Mouse (Mus musculus): Measurements from ENCODE around the gene Lrpap1. TPM values are rescaled to one million over a fixed set of nuclear protein-coding genes. Genes with fewer than 3 reads are reported as not detected.

Lrpap1 gene
- total and polyA plus RNA-seq, 3 experiments: 22.9 to 43.7 (median 39.6) TPM

DNA sequence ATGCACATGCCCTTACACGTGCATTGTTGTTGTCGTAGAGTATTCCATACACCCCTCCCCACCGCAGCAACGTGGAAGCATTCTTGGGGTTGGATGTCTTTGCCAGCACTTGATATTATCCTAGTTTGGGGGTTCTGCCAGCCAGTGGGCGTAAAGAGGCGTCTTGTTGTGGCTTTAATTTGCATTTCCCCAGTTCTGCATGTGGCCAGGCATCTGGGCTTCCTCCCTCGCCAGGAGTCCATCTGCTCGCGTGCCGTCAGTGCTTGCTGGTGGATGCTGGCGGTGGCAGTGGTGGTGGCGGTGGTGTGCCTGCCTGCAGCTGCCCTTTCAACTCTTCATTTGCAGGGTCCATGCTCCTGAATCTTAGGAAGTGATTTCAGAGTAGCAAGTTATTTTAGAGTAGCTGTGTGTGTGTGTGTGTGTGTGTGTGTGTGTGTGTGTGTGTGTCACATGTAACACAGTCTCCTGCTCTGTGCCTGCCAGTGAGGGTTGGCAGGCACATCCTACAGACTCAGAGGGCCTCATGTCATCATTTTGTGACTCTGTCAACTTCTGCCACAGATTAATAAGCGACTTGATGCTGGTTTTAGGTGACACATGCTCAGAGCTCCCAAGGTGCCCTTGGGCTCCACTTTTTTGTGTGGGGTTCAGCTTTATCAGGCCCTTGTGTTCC, 32.1 kb upstream of the Lrpap1 start:
- dilution Hi-C loops (cut with MboI; ENCODE audit: extremely low pct_ligation_motif_present, extremely low pct_unique_long_range_greater_than_20kb, low sequenced_read_pairs) (no loop called here), in situ Hi-C loops (cut with MboI; ENCODE audit: low pct_ligation_motif_present, low pct_unique_long_range_greater_than_20kb, low sequenced_read_pairs) (no loop called here)
- Histone ChIP-seq H3K36me3 (replicated peaks in 1 of 2; ENCODE audit: control insufficient read depth in 1 of 2, insufficient read depth in 1 of 2, low read length in 1 of 2) (no peaks in the 10 kb centered on the region), H3K9ac (ENCODE audit: insufficient read depth, low read depth) (no peak overlapping the region), H3K79me2 (replicated peaks; ENCODE audit: control insufficient read depth, extremely low read depth, insufficient read depth, poor library complexity, severe bottlenecking) (no peaks in the 10 kb centered on the region), H3K4me2 (ENCODE audit: insufficient read depth, low read depth, poor library complexity, severe bottlenecking) (no peak overlapping the region), H3K27me3 (replicated peaks) (peaks cover 74% of the 10 kb centered on the region), H3K9me3 (replicated peaks; ENCODE audit: low read length) (no peaks in the 10 kb centered on the region), H3K4me3 (replicated peaks in 1 of 3; ENCODE audit: low read depth in 2 of 3, low read length in 2 of 3, poor library complexity in 1 of 3) (no peak overlapping the region), H3K4me1 (ENCODE audit: control insufficient read depth in 1 of 2, insufficient read depth in 2 of 2) (no peaks in the 10 kb centered on the region; a peak in 1 of 4 replicates), H3K27ac (ENCODE audit: insufficient read depth, low read depth) (no peak overlapping the region)
- DNase-seq (ENCODE audit: extremely low read depth): no peak
- TF ChIP-seq RAD21 (IDR thresholded peaks at IDR 0.05; ENCODE audit: low read depth, low read length): no peak
- peak; percentile 42 for TF ChIP-seq BHLHE40 (IDR thresholded peaks at IDR 0.05; ENCODE audit: low read depth, low read length)

DNA sequence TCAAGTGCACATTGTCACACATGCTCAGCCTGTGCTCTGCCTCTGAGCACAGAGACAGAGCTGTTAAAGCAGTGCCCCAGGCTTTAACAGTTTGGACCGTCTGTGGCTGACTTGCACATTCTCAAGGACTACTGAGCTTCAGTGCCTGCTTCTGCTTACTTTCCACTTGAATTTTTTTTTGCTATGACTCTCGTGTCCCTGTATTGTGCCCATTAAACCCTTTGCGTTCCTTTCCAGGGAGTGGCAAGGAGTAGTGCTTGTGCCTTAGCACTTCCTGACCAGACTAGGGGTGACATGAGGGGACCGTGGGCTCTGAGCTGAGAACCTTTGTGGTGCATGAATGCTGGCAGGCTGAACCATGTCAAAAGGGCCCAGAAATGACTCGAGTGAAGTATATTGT, 30.3 kb upstream of the Lrpap1 start:
- in situ Hi-C loops (cut with MboI; ENCODE audit: low pct_ligation_motif_present, low pct_unique_long_range_greater_than_20kb, low sequenced_read_pairs) (no loop called here), dilution Hi-C loops (cut with MboI; ENCODE audit: extremely low pct_ligation_motif_present, extremely low pct_unique_long_range_greater_than_20kb, low sequenced_read_pairs) (no loop called here)
- TF ChIP-seq ELF1 (IDR thresholded peaks at IDR 0.05; ENCODE audit: low read depth, low read length) (no peak), RCOR1 (conservative IDR thresholded peaks at IDR 0.05; ENCODE audit: low read depth, low read length) (no peak), MEF2A (IDR thresholded peaks at IDR 0.05; ENCODE audit: borderline replicate concordance, low read depth, low read length) (no peak), JUN (IDR thresholded peaks at IDR 0.05; ENCODE audit: insufficient read depth, low read depth, low read length) (no peak), USF1 (IDR thresholded peaks at IDR 0.05; ENCODE audit: low read depth, low read length) (no peak), TBP (conservative IDR thresholded peaks at IDR 0.05; ENCODE audit: low read depth, low read length) (no peak), BHLHE40 (IDR thresholded peaks at IDR 0.05; ENCODE audit: low read depth, low read length) (no peak), POLR2AphosphoS2 (IDR thresholded peaks at IDR 0.05; ENCODE audit: low read depth, low read length) (no peak), POLR2A (IDR thresholded peaks at IDR 0.05; ENCODE audit: low read depth, low read length) (no peak), ZNF384 (IDR thresholded peaks at IDR 0.05; ENCODE audit: low read depth, low read length) (no peak)
- H3K79me2 ChIP-seq (replicated peaks; ENCODE audit: control insufficient read depth, extremely low read depth, insufficient read depth, poor library complexity, severe bottlenecking): no peaks in the 10 kb centered on the region
- peaks cover 4% of the 10 kb centered on the region for H3K9me3 ChIP-seq (replicated peaks; ENCODE audit: low read length)
- no peaks in the 10 kb centered on the region; a peak in 1 of 4 replicates for H3K4me1 ChIP-seq (ENCODE audit: control insufficient read depth in 1 of 2, insufficient read depth in 2 of 2)
- no peak for DNase-seq (ENCODE audit: extremely low read depth)
- no peaks in the 10 kb centered on the region for H3K36me3 ChIP-seq (replicated peaks in 1 of 2; ENCODE audit: control insufficient read depth in 1 of 2, insufficient read depth in 1 of 2, low read length in 1 of 2)
- no peak overlapping the region for H3K27ac ChIP-seq (ENCODE audit: insufficient read depth, low read depth)
- H3K4me2 ChIP-seq (ENCODE audit: insufficient read depth, low read depth, poor library complexity, severe bottlenecking): no peak overlapping the region
- no peak overlapping the region for H3K9ac ChIP-seq (ENCODE audit: insufficient read depth, low read depth)
- H3K27me3 ChIP-seq (replicated peaks): peaks cover 65% of the 10 kb centered on the region
- H3K4me3 ChIP-seq (replicated peaks in 1 of 3; ENCODE audit: low read depth in 2 of 3, low read length in 2 of 3, poor library complexity in 1 of 3): no peak overlapping the region

DNA sequence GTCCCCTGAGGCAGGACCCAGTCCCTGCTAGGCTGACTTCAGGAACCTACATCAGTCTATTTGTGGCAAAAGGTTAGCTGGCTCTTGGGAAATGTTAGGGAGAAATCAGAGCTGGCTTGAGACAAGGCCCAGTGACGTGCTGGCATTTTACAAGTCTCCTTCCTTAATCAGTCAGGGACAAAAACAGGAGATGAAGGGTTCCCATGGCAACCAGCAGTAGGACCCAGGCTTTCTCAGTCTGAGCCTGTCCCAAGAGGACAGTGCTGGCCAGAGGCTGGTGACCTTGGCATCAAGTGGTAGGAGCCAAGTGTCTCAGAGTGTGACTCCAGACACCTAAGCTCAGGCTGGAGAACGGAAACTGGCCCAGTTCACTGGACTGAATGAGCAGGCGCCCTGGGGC, 28.7 kb upstream of the Lrpap1 start:
- Histone ChIP-seq H3K79me2 (replicated peaks; ENCODE audit: control insufficient read depth, extremely low read depth, insufficient read depth, poor library complexity, severe bottlenecking) (no peaks in the 10 kb centered on the region), H3K4me2 (ENCODE audit: insufficient read depth, low read depth, poor library complexity, severe bottlenecking) (no peak overlapping the region), H3K4me1 (ENCODE audit: control insufficient read depth in 1 of 2, insufficient read depth in 2 of 2) (no peaks in the 10 kb centered on the region; a peak in 1 of 4 replicates), H3K36me3 (replicated peaks in 1 of 2; ENCODE audit: control insufficient read depth in 1 of 2, insufficient read depth in 1 of 2, low read length in 1 of 2) (no peaks in the 10 kb centered on the region), H3K27ac (ENCODE audit: insufficient read depth, low read depth) (no peak overlapping the region), H3K9ac (ENCODE audit: insufficient read depth, low read depth) (no peak overlapping the region), H3K4me3 (replicated peaks in 1 of 3; ENCODE audit: low read depth in 2 of 3, low read length in 2 of 3, poor library complexity in 1 of 3) (no peak overlapping the region), H3K27me3 (replicated peaks) (peaks cover 64% of the 10 kb centered on the region), H3K9me3 (replicated peaks; ENCODE audit: low read length) (peaks cover 15% of the 10 kb centered on the region)
- DNase-seq (ENCODE audit: extremely low read depth): no peak
- dilution Hi-C loops (cut with MboI; ENCODE audit: extremely low pct_ligation_motif_present, extremely low pct_unique_long_range_greater_than_20kb, low sequenced_read_pairs) (no loop called here), in situ Hi-C loops (cut with MboI; ENCODE audit: low pct_ligation_motif_present, low pct_unique_long_range_greater_than_20kb, low sequenced_read_pairs) (no loop called here)
- TF ChIP-seq TCF12 (IDR thresholded peaks at IDR 0.05; ENCODE audit: low read depth, low read length) (no peak), IRF4 (IDR thresholded peaks at IDR 0.05; ENCODE audit: low read depth, low read length) (no peak), RAD21 (IDR thresholded peaks at IDR 0.05; ENCODE audit: low read depth, low read length) (no peak), MAFK (IDR thresholded peaks at IDR 0.05; ENCODE audit: insufficient replicate concordance, low read length) (no peak), USF2 (conservative IDR thresholded peaks at IDR 0.05; ENCODE audit: low read depth, low read length) (no peak), ZC3H11A (IDR thresholded peaks at IDR 0.05; ENCODE audit: low read depth, low read length) (no peak), SIN3A (IDR thresholded peaks at IDR 0.05; ENCODE audit: low read length) (no peak), MAX (IDR thresholded peaks at IDR 0.05; ENCODE audit: low read length) (no peak), PAX5 (IDR thresholded peaks at IDR 0.05; ENCODE audit: low read length) (no peak), POLR2A (IDR thresholded peaks at IDR 0.05; ENCODE audit: low read depth, low read length) (no peak), GABPA (IDR thresholded peaks at IDR 0.05; ENCODE audit: insufficient replicate concordance, low read depth, low read length) (no peak), CHD1 (IDR thresholded peaks at IDR 0.05; ENCODE audit: low read depth, low read length) (no peak)
